Mouse (Mus musculus) G1E (cell line): ENCODE data around the gene Bcar3. TPM values are rescaled to one million over a fixed set of nuclear protein-coding genes. Genes with fewer than 3 reads are reported as not detected.

Experiments used
- ATAC-seq: 2 replicates; pipeline ENCODE4 v1.8.0; 2016; ENCODE audit warnings: mild to moderate bottlenecking; ENCODE audit not compliant: insufficient number of reproducible peaks, poor library complexity, low FRiP score, severe bottlenecking; ENCODE audit errors: extremely low read depth
- DNase-seq: peaks from one replicate; pipeline ENCODE4 v3.0.0; 2012; ENCODE audit warnings: low spot score
- H3K27me3 ChIP-seq: 2 replicates; pipeline ENCODE4 v1.6.1; 2012; ENCODE audit warnings: mild to moderate bottlenecking, low read length, inconsistent platforms; ENCODE audit not compliant: insufficient read depth
- H3K36me3 ChIP-seq: replicated peaks from 2 replicates; pipeline ENCODE3; 2012; ENCODE audit warnings: mild to moderate bottlenecking, inconsistent platforms
- H3K4me1 ChIP-seq: 2 replicates; pipeline ENCODE4 v1.6.1; 2012; ENCODE audit warnings: low read depth, low read length, inconsistent platforms, mixed read lengths; ENCODE audit not compliant: insufficient read depth
- H3K4me3 ChIP-seq: 2 replicates; pipeline ENCODE4 v1.5.1; 2012; ENCODE audit warnings: low read depth, mild to moderate bottlenecking, inconsistent platforms, low read length, moderate library complexity, mixed read lengths
- H3K9me3 ChIP-seq: replicated peaks from 2 replicates; pipeline ENCODE4 v1.6.1; 2012; ENCODE audit warnings: inconsistent platforms
- CTCF ChIP-seq: IDR thresholded peaks from 2 replicates; pipeline ENCODE4 v1.5.1; 2012; ENCODE audit warnings: low read depth, low read length, inconsistent platforms, mixed read lengths
- GATA1 ChIP-seq: IDR thresholded peaks from 2 replicates; pipeline ENCODE4 v1.6.1; 2012; ENCODE audit warnings: borderline replicate concordance, low read length, inconsistent platforms, mixed read lengths
- GATA2 ChIP-seq: IDR thresholded peaks from 2 replicates; pipeline ENCODE4 v1.6.1; 2012; ENCODE audit warnings: low read depth, low read length, inconsistent platforms, borderline replicate concordance
- POLR2AphosphoS5 ChIP-seq: IDR thresholded peaks from 2 replicates; pipeline ENCODE4 v1.6.1; 2012; ENCODE audit warnings: low read depth, low read length, inconsistent platforms; ENCODE audit not compliant: insufficient replicate concordance
- TAL1 ChIP-seq: conservative IDR thresholded peaks from 2 replicates; pipeline ENCODE4 v1.6.1; 2012; ENCODE audit warnings: low read depth, low read length, inconsistent platforms, mixed read lengths
- polyA plus RNA-seq: library from polyadenylated mRNA; stranded (reverse); fragments of >175 nt; gene quantifications from 2 replicates; pipeline ENCODE4 v1.2.3, GENCODE M21; 2012
- total RNA-seq, 2 experiments: library from RNA; stranded (forward) in 1 of 2; stranded (reverse) in 1 of 2; fragments of 200-1000 nt in 1 of 2; fragments of >200 nt in 1 of 2; fragmentation: Nextera tagmentation in 1 of 2; gene quantifications; 2 replicates each; pipeline ENCODE4 v1.2.3; 2014 to 2017

Bcar3 gene
- total and polyA plus RNA-seq, 3 experiments = 0.27 TPM; not detected in 2

GRCm38 (mm10) chr3:122515568-122516326, 221.8 kb downstream of the Bcar3 start:
- no peaks in the 10 kb centered on the region for H3K36me3 ChIP-seq
- no peaks in the 10 kb centered on the region for H3K4me1 ChIP-seq
- TF ChIP-seq GATA1 = no peak
- no peak for TF ChIP-seq CTCF
- no peak for TF ChIP-seq POLR2AphosphoS5
- no peak for TF ChIP-seq TAL1
- TF ChIP-seq GATA2 = no peak
- DNase-seq (no peak), ATAC-seq (no peak)
- no peak overlapping the region for H3K4me3 ChIP-seq
- H3K9me3 ChIP-seq = no peaks in the 10 kb centered on the region
- no peaks in the 10 kb centered on the region; the same call in 1 of the 2 replicates for H3K27me3 ChIP-seq

- H3K36me3 ChIP-seq = no peaks in the 10 kb centered on the region
- ATAC-seq = no peak
- no peaks in the 10 kb centered on the region for H3K9me3 ChIP-seq
- H3K27me3 ChIP-seq = no peaks in the 10 kb centered on the region; the same call in 1 of the 2 replicates
- TF ChIP-seq GATA2 = no peak
- no peak for TF ChIP-seq GATA1
- TF ChIP-seq POLR2AphosphoS5 = no peak
- TF ChIP-seq CTCF = no peak
- no peak for TF ChIP-seq TAL1
- no peaks in the 10 kb centered on the region for H3K4me1 ChIP-seq
- DNase-seq = no peak
- H3K4me3 ChIP-seq = no peak overlapping the region
These were observed 222.4 kb downstream of the Bcar3 start for GRCm38 (mm10) chr3:122516327-122516695.

- no peaks in the 10 kb centered on the region; the same call in 1 of the 2 replicates for H3K27me3 ChIP-seq
- DNase-seq = no peak
- no peak for ATAC-seq
- no peak for TF ChIP-seq POLR2AphosphoS5
- no peak for TF ChIP-seq GATA1
- no peak for TF ChIP-seq CTCF
- no peak for TF ChIP-seq TAL1
- no peaks in the 10 kb centered on the region for H3K9me3 ChIP-seq
- H3K4me1 ChIP-seq = no peaks in the 10 kb centered on the region
- H3K36me3 ChIP-seq = no peaks in the 10 kb centered on the region
- H3K4me3 ChIP-seq = no peak overlapping the region
These were observed 223.8 kb downstream of the Bcar3 start for GRCm38 (mm10) chr3:122517726-122518125.

- no peaks in the 10 kb centered on the region for H3K4me1 ChIP-seq
- TF ChIP-seq GATA2 (no peak), TAL1 (no peak), CTCF (no peak)
- no peaks in the 10 kb centered on the region for H3K9me3 ChIP-seq
- H3K36me3 ChIP-seq = no peaks in the 10 kb centered on the region
- ATAC-seq (no peak), DNase-seq (no peak)
- H3K27me3 ChIP-seq = no peaks in the 10 kb centered on the region; the same call in 1 of the 2 replicates
- H3K4me3 ChIP-seq = no peak overlapping the region
These were observed 224.3 kb downstream of the Bcar3 start for GRCm38 (mm10) chr3:122518231-122518736.

GRCm38 (mm10) chr3:122519082-122519481, 225.1 kb downstream of the Bcar3 start:
- Histone ChIP-seq H3K36me3 (no peaks in the 10 kb centered on the region), H3K27me3 (no peaks in the 10 kb centered on the region; the same call in 1 of the 2 replicates), H3K4me1 (no peaks in the 10 kb centered on the region), H3K9me3 (no peaks in the 10 kb centered on the region), H3K4me3 (peak overlapping the region; percentile 14; the same call in 1 of the 2 replicates)
- TF ChIP-seq GATA1 = no peak
- TF ChIP-seq TAL1 = no peak
- TF ChIP-seq POLR2AphosphoS5 = no peak
- no peak for TF ChIP-seq CTCF
- TF ChIP-seq GATA2 = no peak
- ATAC-seq (no peak), DNase-seq (no peak)

- Histone ChIP-seq H3K27me3 (no peaks in the 10 kb centered on the region), H3K4me1 (no peaks in the 10 kb centered on the region), H3K4me3 (no peak overlapping the region), H3K9me3 (no peaks in the 10 kb centered on the region), H3K36me3 (no peaks in the 10 kb centered on the region)
- DNase-seq = no peak
- no peak for ATAC-seq
- TF ChIP-seq GATA2 (no peak), TAL1 (no peak), CTCF (no peak), POLR2AphosphoS5 (no peak), GATA1 (no peak)
These were observed 226.4 kb downstream of the Bcar3 start for GRCm38 (mm10) chr3:122520365-122520764.
